Mouse (Mus musculus) midbrain, embryonic 11.5 days (tissue): ENCODE data around the gene Tmem136. TPM values are rescaled to one million over a fixed set of nuclear protein-coding genes. Genes with fewer than 3 reads are reported as not detected.
"Not testable (repeated sequence)": the region's sequence is repeated elsewhere in the genome, so short reads cannot be mapped to it uniquely, and the experiment has no call there.

Source experiments
- ATAC-seq: fragments of 200-750 bp; cut with Nextera tagmentation; 2 replicates; pipeline ENCODE4 v1.8.0; 2017; ENCODE audit warnings: moderate TSS enrichment, moderate library complexity; ENCODE audit not compliant: low FRiP score
- DNase-seq: peaks from one replicate; pipeline ENCODE4 v3.0.0; 2015; ENCODE audit warnings: low spot score; ENCODE audit errors: missing footprints
- H3K27ac ChIP-seq: fragments of 300-500 bp; sonication (generic); 2 replicates; pipeline ENCODE4 v1.5.1; 2014; ENCODE audit warnings: low read depth, low read length
- H3K27me3 ChIP-seq: fragments of 300-500 bp; sonication (generic); 2 replicates; pipeline ENCODE4 v1.6.1; 2014; ENCODE audit warnings: mild to moderate bottlenecking, low read length, moderate library complexity, mixed read lengths; ENCODE audit not compliant: control insufficient read depth, insufficient read depth
- H3K36me3 ChIP-seq: fragments of 300-500 bp; sonication (generic); 2 replicates; pipeline ENCODE4 v1.6.1; 2014; ENCODE audit warnings: mild to moderate bottlenecking, low read length, moderate library complexity, mixed read lengths; ENCODE audit not compliant: control insufficient read depth, insufficient read depth
- H3K4me1 ChIP-seq: fragments of 300-500 bp; sonication (generic); 2 replicates; pipeline ENCODE4 v1.6.1; 2014; ENCODE audit warnings: low read length; ENCODE audit not compliant: control insufficient read depth, insufficient read depth
- H3K4me2 ChIP-seq: fragments of 300-500 bp; sonication (generic); 2 replicates; pipeline ENCODE4 v1.6.1; 2014; ENCODE audit warnings: mild to moderate bottlenecking, moderate library complexity
- H3K4me3 ChIP-seq: fragments of 300-500 bp; sonication (generic); 2 replicates; pipeline ENCODE4 v1.5.1; 2014; ENCODE audit warnings: low read depth, low read length
- H3K9ac ChIP-seq: fragments of 300-500 bp; sonication (generic); 2 replicates; pipeline ENCODE4 v1.6.1; 2014; ENCODE audit warnings: low read length
- H3K9me3 ChIP-seq: fragments of 300-500 bp; sonication (generic); 2 replicates; pipeline ENCODE4 v1.6.1; 2016; ENCODE audit warnings: low read length; ENCODE audit not compliant: control insufficient read depth
- WGBS: fragments of 180-500 bp; shearing (Covaris S2); extraction: QIAGEN DNeasy Blood & Tissue Kit; methylation state at CpG from one replicate; pipeline ENCODE4 v1.1.7; 2014; 5-methylcytosine and 5-hydroxymethylcytosine counted together
- polyA plus RNA-seq: library from polyadenylated mRNA; unstranded; fragments of >200 nt; fragmentation: Nextera tagmentation; extraction: Ambion mirVana; gene quantifications from 2 replicates; pipeline ENCODE4 v1.2.1, GENCODE M21; 2014

The Tmem136 gene
- polyA plus RNA-seq, 1 experiment from 2014 or later: 13.9 TPM

DNA sequence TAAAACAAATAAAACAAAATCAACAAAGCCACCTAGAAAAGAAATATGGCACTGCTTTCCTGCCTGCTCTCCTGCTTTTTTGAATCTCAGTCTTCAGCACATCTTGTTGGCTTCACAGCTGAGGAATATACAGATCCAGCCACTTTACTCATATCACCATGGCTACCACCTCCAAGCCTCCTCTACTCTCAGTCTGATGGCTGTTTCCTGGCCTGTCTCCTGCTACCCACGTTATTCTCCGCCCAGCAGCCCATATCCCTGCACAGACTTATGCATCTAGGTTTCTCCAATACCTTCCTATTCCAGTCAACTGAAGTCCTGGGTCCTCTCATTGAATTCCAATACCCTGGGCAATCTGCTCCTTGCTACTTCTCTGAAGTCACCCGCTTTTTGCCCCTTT, 17.2 kb upstream of the Tmem136 start:
- H3K4me3 ChIP-seq: no peak overlapping the region
- H3K27me3 ChIP-seq: no peaks in the 10 kb centered on the region
- H3K4me2 ChIP-seq: no peak overlapping the region
- no peaks in the 10 kb centered on the region for H3K36me3 ChIP-seq
- no peak for ATAC-seq
- H3K9me3 ChIP-seq: no peaks in the 10 kb centered on the region
- H3K27ac ChIP-seq: no peak overlapping the region
- H3K4me1 ChIP-seq: no peaks in the 10 kb centered on the region
- 84% methylated on average over 3 of the region's 3 CpGs for WGBS
- H3K9ac ChIP-seq: no peak overlapping the region
- DNase-seq: no peak

DNA sequence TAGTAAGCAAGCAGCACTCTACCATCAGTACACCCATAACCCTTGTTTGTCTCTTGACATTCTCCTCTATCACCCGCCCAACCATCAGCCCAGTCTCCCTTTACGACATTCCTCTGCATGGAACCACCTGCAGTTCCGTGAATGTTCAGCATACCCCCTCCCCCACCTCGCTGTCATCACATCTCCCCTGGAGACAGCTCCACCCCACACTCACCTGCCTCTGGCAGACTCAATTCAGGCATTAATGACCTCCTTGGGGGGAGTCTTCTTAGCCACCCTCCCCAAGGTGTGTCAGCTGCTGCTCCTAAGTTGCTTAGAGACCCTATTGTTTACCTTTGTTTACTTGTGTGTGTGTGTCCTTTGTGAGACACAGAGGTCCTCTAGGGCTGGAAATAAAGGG, 16.0 kb upstream of the Tmem136 start:
- Histone ChIP-seq H3K9me3 (no peaks in the 10 kb centered on the region), H3K9ac (no peak overlapping the region), H3K27me3 (no peaks in the 10 kb centered on the region), H3K4me1 (no peaks in the 10 kb centered on the region), H3K27ac (no peak overlapping the region), H3K4me3 (no peak overlapping the region), H3K4me2 (no peak overlapping the region), H3K36me3 (no peaks in the 10 kb centered on the region)
- 37% methylated on average over 4 of the region's 4 CpGs for WGBS
- ATAC-seq: no peak
- no peak for DNase-seq

DNA sequence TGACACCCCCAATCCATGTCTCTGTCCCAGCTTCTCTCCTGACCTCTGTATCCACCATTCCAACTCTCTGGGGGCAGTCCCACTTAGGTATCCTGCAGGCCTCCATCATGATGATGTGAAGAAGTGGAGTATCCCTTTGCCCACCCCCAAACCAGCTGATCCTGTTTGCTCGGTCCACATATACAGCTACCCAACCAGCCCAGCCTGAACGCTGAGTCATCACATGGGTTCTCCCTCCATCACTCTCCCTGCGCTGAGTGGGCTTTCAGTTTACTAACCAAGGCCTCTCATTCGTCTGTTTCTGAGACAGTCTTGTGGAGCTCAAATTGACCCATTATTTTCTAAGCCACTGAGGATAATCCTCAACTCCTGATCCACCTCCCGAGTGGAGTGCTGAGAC, 15.6 kb upstream of the Tmem136 start:
- Histone ChIP-seq H3K9ac (no peak overlapping the region), H3K4me1 (no peaks in the 10 kb centered on the region), H3K9me3 (no peaks in the 10 kb centered on the region), H3K4me2 (no peak overlapping the region), H3K36me3 (no peaks in the 10 kb centered on the region), H3K4me3 (no peak overlapping the region), H3K27me3 (no peaks in the 10 kb centered on the region), H3K27ac (no peak overlapping the region)
- ATAC-seq (no peak), DNase-seq (no peak)
- WGBS: 76% methylated on average over 5 of the region's 5 CpGs

DNA sequence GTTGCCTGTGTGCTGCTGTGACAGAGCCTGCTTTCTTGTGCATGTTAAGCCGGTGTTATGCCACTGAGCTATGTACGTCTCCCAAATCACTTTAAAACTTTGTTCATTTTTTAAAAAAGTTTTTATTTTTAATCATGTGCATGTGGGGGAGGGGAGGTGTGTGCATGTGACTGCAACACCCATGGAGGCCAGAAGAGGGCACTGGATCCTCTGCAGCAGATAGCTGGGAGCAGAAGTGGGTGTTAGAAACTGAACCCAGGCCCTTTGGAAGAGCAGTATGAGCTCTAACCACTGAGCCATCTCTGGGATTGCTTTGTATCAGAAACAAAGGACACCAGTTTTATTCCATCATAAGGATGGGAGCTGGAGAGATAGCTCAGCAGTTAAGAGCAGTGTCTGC, 14.3 kb upstream of the Tmem136 start:
- H3K4me3 ChIP-seq: no peak overlapping the region
- H3K9ac ChIP-seq: no peak overlapping the region
- no peaks in the 10 kb centered on the region for H3K4me1 ChIP-seq
- no peak overlapping the region for H3K27ac ChIP-seq
- H3K27me3 ChIP-seq: no peaks in the 10 kb centered on the region
- DNase-seq (no peak), ATAC-seq (no peak)
- no peaks in the 10 kb centered on the region for H3K36me3 ChIP-seq
- no peak overlapping the region for H3K4me2 ChIP-seq
- WGBS: 93% methylated on average over 2 of the region's 2 CpGs
- no peaks in the 10 kb centered on the region for H3K9me3 ChIP-seq

DNA sequence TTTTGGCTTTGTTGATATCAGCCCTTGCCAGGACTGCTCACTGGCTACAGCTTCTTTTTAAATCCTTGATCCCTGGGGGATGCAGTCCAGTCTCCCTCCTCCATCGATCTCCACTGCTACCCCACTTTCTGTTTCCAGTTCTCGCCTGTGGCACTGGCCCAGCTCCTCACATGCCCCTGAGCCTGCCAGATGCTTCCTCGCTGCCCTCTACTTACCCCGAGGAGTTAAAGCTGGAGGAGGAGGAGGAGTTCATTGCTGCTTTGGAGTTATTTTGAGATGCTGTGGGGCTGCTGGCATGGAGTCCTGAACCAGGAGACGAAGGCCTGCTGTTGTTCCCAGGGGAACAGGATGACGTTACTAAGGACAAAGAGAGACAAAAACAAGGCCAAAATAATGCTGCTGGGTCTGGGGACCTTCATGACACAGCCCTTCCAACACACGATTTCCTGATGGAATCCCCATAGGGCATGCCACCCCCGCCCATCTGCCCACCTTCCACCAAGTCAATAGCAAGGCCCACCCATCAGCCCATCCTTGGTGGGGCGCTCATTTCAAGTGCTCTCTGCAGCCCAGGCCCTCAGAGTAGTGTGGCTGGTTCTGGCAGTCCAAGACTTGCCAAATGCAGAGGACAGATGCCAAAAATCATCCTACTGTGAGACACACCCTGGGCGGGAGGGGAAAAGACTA, 10.9 kb upstream of the Tmem136 start:
- no peaks in the 10 kb centered on the region for H3K9me3 ChIP-seq
- ATAC-seq (no peak), DNase-seq (no peak)
- H3K27me3 ChIP-seq: no peaks in the 10 kb centered on the region
- H3K4me1 ChIP-seq: no peaks in the 10 kb centered on the region
- no peak overlapping the region for H3K4me2 ChIP-seq
- H3K4me3 ChIP-seq: no peak overlapping the region
- 72% methylated on average over 10 of the region's 10 CpGs for WGBS
- no peaks in the 10 kb centered on the region for H3K36me3 ChIP-seq
- H3K9ac ChIP-seq: no peak overlapping the region
- H3K27ac ChIP-seq: no peak overlapping the region

DNA sequence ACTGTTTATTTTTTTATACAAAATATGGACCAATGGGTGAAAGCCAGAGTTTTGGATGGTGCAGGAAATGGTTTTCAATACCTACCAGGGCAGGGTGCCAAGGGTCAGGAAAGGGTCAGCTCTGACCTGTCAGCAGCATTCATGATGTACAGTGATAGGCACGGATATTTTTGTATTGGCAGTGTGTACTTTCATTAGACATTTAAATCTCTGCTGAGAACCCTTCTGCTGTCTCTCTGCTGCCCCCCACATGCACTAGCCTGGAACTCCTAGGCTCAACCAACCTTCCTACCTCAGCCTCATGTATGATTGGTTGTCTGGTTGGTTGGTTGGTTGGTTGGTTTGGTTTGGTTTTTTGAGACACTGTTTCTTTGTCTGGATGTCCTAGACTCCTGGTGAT, 6.0 kb upstream of the Tmem136 start:
- H3K9ac ChIP-seq: no peak overlapping the region
- H3K27me3 ChIP-seq: no peaks in the 10 kb centered on the region
- no peak for ATAC-seq
- DNase-seq: no peak
- no peak overlapping the region for H3K4me3 ChIP-seq
- no peaks in the 10 kb centered on the region for H3K36me3 ChIP-seq
- no peak overlapping the region for H3K4me2 ChIP-seq
- no peaks in the 10 kb centered on the region for H3K9me3 ChIP-seq
- no peak overlapping the region for H3K27ac ChIP-seq
- H3K4me1 ChIP-seq: no peaks in the 10 kb centered on the region
- WGBS: 35% methylated on average over 1 of the region's 1 CpGs

DNA sequence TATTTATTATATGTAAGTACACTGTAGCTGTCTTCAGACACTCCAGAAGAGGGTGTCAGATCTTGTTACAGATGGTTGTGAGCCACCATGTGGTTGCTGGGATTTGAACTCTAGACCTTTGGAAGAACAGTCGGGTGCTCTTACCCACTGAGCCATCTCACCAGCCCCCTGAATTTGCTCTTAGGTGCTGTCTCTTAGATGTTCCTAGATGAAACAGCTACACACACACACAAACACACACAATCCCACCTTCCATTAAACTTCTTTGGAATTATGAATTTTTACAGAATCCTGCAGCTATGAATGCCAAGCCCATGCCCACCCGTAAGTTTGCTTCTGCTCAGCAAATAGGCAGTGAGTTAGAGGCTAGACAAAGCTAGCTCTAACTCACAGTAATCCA, 5.6 kb upstream of the Tmem136 start:
- not testable (repeated sequence) for H3K4me3 ChIP-seq, H3K36me3 ChIP-seq, H3K4me1 ChIP-seq, H3K27ac ChIP-seq, H3K4me2 ChIP-seq, DNase-seq, H3K27me3 ChIP-seq, ATAC-seq, H3K9ac ChIP-seq, H3K9me3 ChIP-seq
- 86% methylated on average over 2 of the region's 2 CpGs for WGBS

DNA sequence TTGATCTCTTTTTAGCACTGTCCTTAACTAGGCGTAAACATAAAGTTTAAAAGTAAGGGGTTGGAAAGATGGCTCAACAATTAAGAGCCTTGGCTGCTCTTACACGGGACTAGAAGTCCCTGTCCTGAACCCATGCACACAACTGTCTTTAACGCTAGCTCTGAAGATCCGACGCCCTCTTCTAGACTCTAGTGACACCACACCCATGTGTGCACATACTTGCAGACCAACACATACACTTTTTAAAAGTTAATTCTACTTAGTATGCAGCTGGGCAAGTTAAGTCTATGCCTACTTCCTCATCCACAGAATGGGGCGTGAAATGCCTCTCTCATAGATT, 597 bp upstream of the Tmem136 start:
- H3K4me3 ChIP-seq: no peak overlapping the region
- no peak overlapping the region for H3K9ac ChIP-seq
- H3K27ac ChIP-seq: no peak overlapping the region
- H3K4me2 ChIP-seq: no peak overlapping the region
- no peaks in the 10 kb centered on the region for H3K9me3 ChIP-seq
- ATAC-seq (no peak), DNase-seq (no peak)
- no peaks in the 10 kb centered on the region for H3K36me3 ChIP-seq
- WGBS: 80% methylated on average over 6 of the region's 6 CpGs
- peaks cover 5% of the 10 kb centered on the region for H3K4me1 ChIP-seq
- no peaks in the 10 kb centered on the region for H3K27me3 ChIP-seq

DNA sequence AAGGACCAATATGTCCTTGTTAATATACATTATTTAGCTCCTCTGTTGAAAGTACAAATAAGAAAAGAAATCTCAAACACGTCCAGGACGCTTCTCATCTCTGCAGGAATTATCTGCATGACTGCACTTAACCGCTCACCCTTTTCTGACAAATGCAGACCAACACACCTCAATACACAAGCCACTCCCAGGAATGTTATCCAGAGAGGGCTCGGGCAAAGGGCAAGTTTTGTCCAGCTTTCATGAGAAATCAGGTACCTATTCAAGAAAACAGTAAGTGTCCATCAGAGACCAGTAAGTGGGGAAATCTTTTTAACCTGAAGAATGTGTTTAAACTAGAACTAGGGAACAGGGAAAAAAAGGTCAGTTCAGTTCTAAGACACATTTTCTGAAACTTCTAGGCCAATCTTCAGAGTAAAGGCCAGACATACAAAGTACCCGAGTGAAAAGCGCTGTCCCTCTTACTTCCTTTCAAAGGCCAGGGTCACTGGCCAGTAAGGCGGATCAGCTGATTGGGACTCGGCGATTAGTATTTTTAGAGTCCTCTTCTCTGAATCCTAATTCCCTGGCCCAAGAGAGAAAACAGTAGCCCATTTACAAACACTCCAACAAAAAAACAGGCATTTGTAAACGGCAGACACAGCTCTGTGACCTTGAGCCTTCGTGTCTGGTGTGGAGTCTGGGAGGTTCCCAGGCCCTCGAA, 788 bp downstream of the Tmem136 start:
- DNase-seq (no peak), ATAC-seq (no peak)
- Histone ChIP-seq H3K9me3 (no peaks in the 10 kb centered on the region), H3K4me2 (peak overlapping the region; percentile 80), H3K4me3 (peak overlapping the region; percentile 91), H3K27me3 (no peaks in the 10 kb centered on the region), H3K36me3 (no peaks in the 10 kb centered on the region; the same call in 1 of the 2 replicates), H3K27ac (no peak overlapping the region), H3K9ac (peak overlapping the region; percentile 90), H3K4me1 (peaks cover 5% of the 10 kb centered on the region)
- 10% methylated on average over 12 of the region's 12 CpGs for WGBS
